Mouse (Mus musculus): ENCODE measurements around the gene Mical3.

GRCm38 (mm10) chr6:120978019-120978621 lies 152.7 kb downstream of the Mical3 start:
- TF ChIP-seq CTCF (IDR thresholded peaks at IDR 0.05; ENCODE audit: low read depth, low read length), result no peak
- no peak for TF ChIP-seq POLR2A (IDR thresholded peaks at IDR 0.05; ENCODE audit: insufficient read depth, low read length)
